Mouse (Mus musculus): ENCODE measurements around the gene Usp54. TPM values are rescaled to one million over a fixed set of nuclear protein-coding genes. Genes with fewer than 3 reads are reported as not detected.

The Usp54 gene
- polyA plus RNA-seq, 1 experiment from 2014 or later = 12.9 TPM

DNA sequence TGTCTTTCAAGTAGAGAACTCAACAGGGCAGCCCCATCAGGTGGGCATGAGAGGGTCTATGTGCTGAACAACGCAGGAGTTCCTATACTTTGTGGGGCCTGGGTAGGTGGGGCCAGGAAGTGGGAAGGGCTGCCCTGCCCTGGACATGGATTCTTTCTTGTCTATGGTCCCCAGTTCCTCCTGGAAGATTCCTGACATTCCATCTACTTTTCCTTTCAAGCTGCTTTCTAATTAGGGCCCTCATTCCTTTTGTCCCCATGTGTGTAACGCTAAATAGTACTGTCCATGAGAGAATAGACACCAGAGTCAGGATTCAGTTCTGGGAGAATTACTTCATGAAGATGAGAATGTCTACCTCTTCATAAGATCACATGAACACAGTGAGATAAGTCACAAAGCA lies 22.7 kb upstream of the Usp54 start:
- Histone ChIP-seq H3K27me3 (replicated peaks) (peaks cover 28% of the 10 kb centered on the region), H3K4me2 (replicated peaks) (no peak overlapping the region), H3K9me3 (no peaks in the 10 kb centered on the region), H3K27ac (no peak overlapping the region), H3K4me3 (no peak overlapping the region), H3K4me1 (peaks cover 19% of the 10 kb centered on the region), H3K36me3 (no peaks in the 10 kb centered on the region), H3K9ac (no peak overlapping the region)
- 75% methylated on average over 2 of the region's 2 CpGs for WGBS
- no peak for ATAC-seq (ENCODE audit: low FRiP score, low read depth)

DNA sequence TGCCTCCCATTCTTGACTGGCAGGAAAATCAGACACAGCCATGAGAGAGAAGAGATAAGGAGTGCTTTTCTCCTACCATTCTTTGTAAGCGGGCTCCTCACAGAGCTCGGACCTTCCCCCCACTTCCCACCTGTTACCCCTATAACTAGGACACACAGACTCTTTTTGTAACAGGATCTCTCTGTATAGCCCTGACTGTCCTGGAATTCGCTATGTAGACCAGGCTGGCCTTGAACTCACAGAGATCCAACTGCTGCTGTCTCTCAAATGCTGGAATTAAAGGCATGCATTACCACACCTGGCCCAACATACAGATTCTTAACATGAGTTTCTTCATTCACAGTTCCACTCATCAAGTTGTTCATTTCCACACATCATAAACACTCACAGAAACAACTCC lies 21.9 kb upstream of the Usp54 start:
- WGBS = 92% methylated on average over 3 of the region's 3 CpGs
- H3K9ac ChIP-seq = no peak overlapping the region

DNA sequence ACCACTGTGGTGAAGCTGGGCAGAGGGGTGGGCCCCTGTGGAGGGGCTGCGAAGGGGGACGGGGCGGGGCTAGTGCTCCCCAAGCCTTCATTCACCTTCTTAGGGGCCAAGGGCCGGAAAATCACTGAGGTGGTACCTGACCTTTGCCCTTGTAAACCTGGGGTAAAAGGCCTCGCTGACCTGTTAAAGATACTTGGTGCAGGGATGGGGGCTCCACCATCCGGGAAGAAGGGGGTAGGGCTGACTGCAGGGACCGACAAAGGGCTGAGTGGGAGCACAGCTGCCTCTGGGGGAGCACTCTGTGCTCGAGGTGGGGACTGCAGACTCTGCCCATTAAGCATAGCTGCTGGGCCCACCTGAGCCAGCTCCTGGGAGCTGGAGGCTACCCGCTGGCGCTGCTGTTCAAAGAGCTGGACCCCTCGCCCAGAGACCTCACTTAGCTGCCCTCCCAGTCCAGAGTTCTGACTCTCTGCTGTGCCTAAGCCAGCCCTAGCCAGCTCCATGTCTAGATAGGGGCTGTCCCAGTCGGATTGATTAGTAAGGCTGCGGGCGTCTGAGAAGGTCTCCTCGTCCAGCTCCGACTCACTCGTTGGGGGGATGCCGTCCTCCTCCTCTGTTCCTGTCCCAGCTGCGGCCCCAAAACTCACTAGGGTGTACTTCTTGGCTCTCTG lies 20.9 kb upstream of the Usp54 start:
- H3K4me1 ChIP-seq = peaks cover 19% of the 10 kb centered on the region
- H3K4me2 ChIP-seq (replicated peaks) = peak overlapping the region; percentile 88
- H3K4me3 ChIP-seq = peak overlapping the region; percentile 46
- peak overlapping the region; percentile 65 for H3K9ac ChIP-seq
- 9% methylated on average over 19 of the region's 19 CpGs for WGBS
- no peaks in the 10 kb centered on the region for H3K9me3 ChIP-seq
- H3K27ac ChIP-seq = peak overlapping the region; percentile 22
- peak; percentile 62 for ATAC-seq (ENCODE audit: low FRiP score, low read depth)
- H3K27me3 ChIP-seq (replicated peaks) = peaks cover 17% of the 10 kb centered on the region
- no peaks in the 10 kb centered on the region for H3K36me3 ChIP-seq

More for the DNA sequence above, 21.9 kb upstream of the Usp54 start:
- no peaks in the 10 kb centered on the region for H3K36me3 ChIP-seq
- H3K27ac ChIP-seq = no peak overlapping the region
- peaks cover 19% of the 10 kb centered on the region for H3K27me3 ChIP-seq (replicated peaks)
- no peak overlapping the region for H3K4me3 ChIP-seq
- peaks cover 19% of the 10 kb centered on the region for H3K4me1 ChIP-seq
- H3K9me3 ChIP-seq = no peaks in the 10 kb centered on the region
- no peak for ATAC-seq (ENCODE audit: low FRiP score, low read depth)
- no peak overlapping the region for H3K4me2 ChIP-seq (replicated peaks)

DNA sequence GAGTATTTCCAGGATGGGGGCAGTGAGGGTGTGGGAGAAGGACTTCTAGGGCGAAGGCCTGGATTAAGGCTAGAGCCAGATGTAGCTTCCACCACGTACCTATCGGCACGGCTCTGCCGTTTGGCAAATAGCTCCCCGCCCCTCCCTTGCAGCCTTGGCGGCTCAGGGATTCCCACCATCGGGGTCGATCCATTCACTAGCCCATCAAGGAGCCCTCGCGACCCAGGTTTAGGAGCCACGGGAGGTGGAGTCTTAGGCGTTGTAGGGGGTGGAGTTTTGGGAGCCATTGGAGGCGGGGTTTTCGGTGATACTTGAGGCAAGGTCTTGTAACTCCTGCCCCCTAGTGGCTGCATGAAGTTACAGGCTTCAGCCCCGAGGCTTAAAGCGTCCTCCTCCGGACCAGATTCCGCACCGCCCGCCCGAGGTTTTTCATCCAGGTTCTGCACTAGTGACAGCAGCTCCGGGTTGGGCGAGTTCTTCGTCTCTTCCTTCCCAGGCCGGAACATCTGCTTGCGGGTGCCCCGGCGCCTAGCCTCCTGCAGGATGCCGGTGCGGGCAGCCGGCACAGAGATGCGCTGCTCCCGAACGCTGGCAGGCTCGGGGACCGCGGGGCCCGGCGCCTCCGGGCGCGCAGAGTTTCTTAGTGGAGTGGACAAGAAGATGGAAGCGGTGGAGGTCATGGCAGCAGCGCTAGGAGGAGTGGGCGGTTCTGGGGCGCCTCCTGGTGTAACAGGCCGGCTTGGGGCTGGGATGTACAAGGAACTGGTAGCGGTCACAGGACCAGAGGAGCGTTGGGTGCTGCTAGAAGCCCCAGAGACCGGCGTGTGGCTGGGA lies 20.2 kb upstream of the Usp54 start:
- Histone ChIP-seq H3K4me3 (peak overlapping the region; percentile 46), H3K9me3 (no peaks in the 10 kb centered on the region), H3K4me1 (peaks cover 19% of the 10 kb centered on the region), H3K4me2 (replicated peaks) (peak overlapping the region; percentile 88), H3K9ac (peak overlapping the region; percentile 65), H3K36me3 (no peaks in the 10 kb centered on the region), H3K27ac (peak overlapping the region; percentile 22), H3K27me3 (replicated peaks) (peaks cover 15% of the 10 kb centered on the region)
- peak; percentile 84 for ATAC-seq (ENCODE audit: low FRiP score, low read depth)
- WGBS = 1% methylated on average over 52 of the region's 52 CpGs

DNA sequence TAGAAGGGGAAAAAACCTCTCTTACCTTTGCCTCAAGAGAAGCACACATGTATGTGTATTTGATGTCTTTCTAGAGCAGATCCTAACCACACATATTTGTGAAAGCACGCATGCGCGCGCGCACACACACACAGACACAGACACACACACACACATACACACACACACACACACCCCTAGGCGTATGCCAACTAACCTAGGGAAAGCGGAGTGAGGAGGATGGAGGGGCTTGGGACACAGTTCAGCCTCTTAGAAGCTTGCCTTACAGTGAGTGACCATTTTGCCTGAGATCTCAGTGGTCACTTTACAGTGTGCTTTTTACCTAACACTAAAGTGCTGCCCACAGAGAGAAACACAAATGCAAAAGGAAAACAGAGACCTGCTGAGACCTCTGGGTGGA lies 18.8 kb upstream of the Usp54 start:
- H3K9me3 ChIP-seq = no peaks in the 10 kb centered on the region
- WGBS = 94% methylated on average over 7 of the region's 7 CpGs
- no peak for ATAC-seq (ENCODE audit: low FRiP score, low read depth)

DNA sequence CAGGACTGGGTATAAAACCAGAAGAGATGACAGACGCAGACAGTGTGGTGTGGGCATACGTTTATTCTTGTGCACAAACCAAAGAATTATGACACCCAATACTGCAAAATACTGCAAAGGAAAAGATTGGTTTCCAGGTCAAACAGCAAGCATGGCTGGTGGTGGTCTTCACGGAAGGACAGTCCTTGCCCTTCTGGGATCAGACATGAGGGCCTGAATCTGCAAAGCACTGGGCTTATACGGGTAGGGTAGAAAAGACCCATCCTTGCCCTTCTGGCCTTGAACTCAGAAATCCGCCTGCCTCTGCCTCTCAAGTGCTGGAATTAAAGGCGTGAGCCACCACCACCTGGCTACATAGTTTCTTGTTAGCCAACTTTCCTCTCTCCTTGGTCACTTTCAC lies 18.0 kb upstream of the Usp54 start:
- H3K27ac ChIP-seq = no peak overlapping the region
- peaks cover 14% of the 10 kb centered on the region for H3K4me1 ChIP-seq
- no peak overlapping the region for H3K4me2 ChIP-seq (replicated peaks)
- 90% methylated on average over 6 of the region's 6 CpGs for WGBS
- H3K36me3 ChIP-seq = no peaks in the 10 kb centered on the region
- no peak overlapping the region for H3K9ac ChIP-seq
- peaks cover 11% of the 10 kb centered on the region for H3K27me3 ChIP-seq (replicated peaks)
- no peak for ATAC-seq (ENCODE audit: low FRiP score, low read depth)
- no peaks in the 10 kb centered on the region for H3K9me3 ChIP-seq
- no peak overlapping the region for H3K4me3 ChIP-seq

More for the DNA sequence above, 18.8 kb upstream of the Usp54 start:
- Histone ChIP-seq H3K36me3 (no peaks in the 10 kb centered on the region), H3K9ac (no peak overlapping the region), H3K27me3 (replicated peaks) (peaks cover 11% of the 10 kb centered on the region), H3K27ac (no peak overlapping the region), H3K4me2 (replicated peaks) (no peak overlapping the region), H3K4me3 (no peak overlapping the region), H3K4me1 (peaks cover 19% of the 10 kb centered on the region)

DNA sequence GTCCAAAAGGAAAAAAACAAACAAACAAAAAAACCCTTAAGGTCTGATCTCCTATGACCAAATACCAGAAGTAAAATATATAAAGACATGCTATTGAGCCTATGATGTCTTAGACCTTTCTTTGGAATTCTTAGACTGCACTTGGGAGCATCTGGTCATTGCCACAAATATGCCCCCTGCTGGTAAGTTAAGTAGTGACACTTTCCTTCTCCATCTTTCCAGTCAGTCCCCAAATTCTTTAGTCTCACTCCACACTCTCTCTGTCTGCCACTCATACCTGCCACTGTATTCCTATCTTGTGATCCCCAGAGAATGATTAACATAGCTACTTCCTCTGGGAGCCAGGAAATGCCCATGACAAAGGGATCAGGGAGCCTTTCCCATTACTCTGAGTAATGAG lies 17.5 kb upstream of the Usp54 start:
- no peaks in the 10 kb centered on the region for H3K9me3 ChIP-seq
- no peak for ATAC-seq (ENCODE audit: low FRiP score, low read depth)

DNA sequence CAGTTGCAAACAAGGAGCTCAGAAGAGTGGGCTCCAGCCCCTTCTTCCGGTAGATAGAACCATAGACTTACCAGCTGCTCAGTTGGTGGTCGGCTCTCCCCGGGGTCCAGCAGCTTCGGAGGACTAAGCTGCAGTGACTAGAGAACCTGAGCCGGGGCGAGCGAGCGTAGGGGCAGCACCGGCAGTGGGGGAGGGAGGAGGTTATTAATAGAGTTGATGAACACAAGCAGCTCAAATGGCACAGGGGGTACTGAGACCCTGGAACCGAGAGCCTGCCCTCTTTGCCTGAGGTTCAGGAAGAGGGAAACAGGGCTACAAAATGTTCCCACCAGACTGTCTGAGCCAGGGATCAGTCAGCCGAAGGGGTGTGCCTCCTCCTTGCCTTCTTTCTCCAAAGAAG lies 15.5 kb upstream of the Usp54 start, which contains the start of gene Myoz1:
Gene Myoz1 (minus strand): TSS at position 180 of the 400 bp plus-strand sequence.
- no peak within 1 kb of the TSS for H3K4me3 ChIP-seq
- 51% methylated on average over 11 of the region's 11 CpGs for WGBS
- H3K9me3 ChIP-seq = no peaks in the 10 kb centered on the region
- no peak within 1 kb of the TSS for H3K9ac ChIP-seq
- H3K27ac ChIP-seq = no peak within 1 kb of the TSS
- no peaks in the 10 kb centered on the region for H3K36me3 ChIP-seq
- peaks cover 4% of the 10 kb centered on the region for H3K4me1 ChIP-seq
- no peak for ATAC-seq (ENCODE audit: low FRiP score, low read depth)
- H3K4me2 ChIP-seq (replicated peaks) = no peak within 1 kb of the TSS
- H3K27me3 ChIP-seq (replicated peaks) = no peaks in the 10 kb centered on the region

More for the DNA sequence above, 17.5 kb upstream of the Usp54 start:
- Histone ChIP-seq H3K9ac (no peak overlapping the region), H3K4me2 (replicated peaks) (no peak overlapping the region), H3K4me1 (peaks cover 14% of the 10 kb centered on the region), H3K4me3 (no peak overlapping the region), H3K27ac (no peak overlapping the region), H3K27me3 (replicated peaks) (peaks cover 10% of the 10 kb centered on the region), H3K36me3 (no peaks in the 10 kb centered on the region)

DNA sequence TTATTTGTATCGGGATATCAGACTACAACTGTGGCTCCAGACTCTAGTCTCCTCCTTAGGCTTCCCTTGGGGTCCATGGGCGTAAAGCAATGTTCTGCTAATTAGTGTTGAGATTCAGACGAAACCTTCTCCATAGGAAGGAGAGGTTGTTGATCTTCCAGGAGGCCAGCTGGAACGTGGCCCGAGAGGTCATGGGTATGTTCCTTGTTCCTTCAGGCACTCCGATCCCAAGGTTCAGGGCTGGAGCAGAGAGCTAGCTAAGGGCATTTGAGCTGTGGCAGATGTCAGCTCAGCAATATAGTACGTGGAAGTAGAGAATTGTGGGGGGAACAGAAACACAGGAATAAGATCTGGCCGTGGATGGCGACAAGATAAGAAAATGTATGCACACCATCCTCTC lies 14.9 kb upstream of the Usp54 start:
- Histone ChIP-seq H3K4me1 (peaks cover 2% of the 10 kb centered on the region; the same call in 1 of the 2 replicates), H3K9me3 (no peaks in the 10 kb centered on the region), H3K4me3 (no peak overlapping the region), H3K27me3 (replicated peaks) (no peaks in the 10 kb centered on the region), H3K27ac (no peak overlapping the region), H3K4me2 (replicated peaks) (no peak overlapping the region), H3K9ac (no peak overlapping the region), H3K36me3 (no peaks in the 10 kb centered on the region)
- 80% methylated on average over 9 of the region's 9 CpGs for WGBS
- ATAC-seq (ENCODE audit: low FRiP score, low read depth) = no peak

DNA sequence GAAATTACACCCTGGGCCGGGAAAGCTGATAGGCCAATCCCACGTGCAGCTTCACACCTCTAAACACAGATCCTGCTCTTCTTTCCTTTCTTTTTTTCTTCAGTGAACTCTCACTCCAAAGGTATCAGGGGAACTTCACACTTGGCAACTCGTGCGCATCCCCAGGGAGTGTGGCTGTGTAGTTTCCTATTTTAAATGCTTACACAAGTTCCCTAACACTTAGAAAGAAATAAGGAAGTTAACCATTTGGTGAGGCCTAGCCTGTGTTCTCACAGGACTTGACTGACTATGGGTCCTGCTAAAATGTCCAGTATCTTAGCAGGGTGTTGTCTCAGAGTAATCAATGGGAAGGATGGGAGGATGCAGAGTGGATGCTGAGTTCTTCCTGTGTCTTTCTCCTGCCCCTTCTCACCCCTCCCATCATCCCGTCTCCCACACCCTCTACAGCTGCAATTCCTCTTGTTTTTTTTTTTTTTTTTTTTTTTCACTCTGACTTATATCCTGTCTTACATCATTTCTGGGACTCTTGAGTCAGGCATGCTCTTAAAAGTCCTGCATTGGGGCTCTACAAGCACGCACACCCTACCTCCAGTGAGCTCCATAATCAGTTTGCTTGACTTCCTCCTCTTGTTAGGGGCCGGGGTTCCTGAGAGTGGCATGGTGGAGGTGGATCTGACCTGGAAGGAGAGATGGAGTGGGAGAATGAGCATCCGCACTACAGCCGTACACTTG lies 14.0 kb upstream of the Usp54 start:
- H3K27me3 ChIP-seq (replicated peaks) = no peaks in the 10 kb centered on the region
- H3K9me3 ChIP-seq = no peaks in the 10 kb centered on the region
- WGBS = 78% methylated on average over 9 of the region's 9 CpGs

DNA sequence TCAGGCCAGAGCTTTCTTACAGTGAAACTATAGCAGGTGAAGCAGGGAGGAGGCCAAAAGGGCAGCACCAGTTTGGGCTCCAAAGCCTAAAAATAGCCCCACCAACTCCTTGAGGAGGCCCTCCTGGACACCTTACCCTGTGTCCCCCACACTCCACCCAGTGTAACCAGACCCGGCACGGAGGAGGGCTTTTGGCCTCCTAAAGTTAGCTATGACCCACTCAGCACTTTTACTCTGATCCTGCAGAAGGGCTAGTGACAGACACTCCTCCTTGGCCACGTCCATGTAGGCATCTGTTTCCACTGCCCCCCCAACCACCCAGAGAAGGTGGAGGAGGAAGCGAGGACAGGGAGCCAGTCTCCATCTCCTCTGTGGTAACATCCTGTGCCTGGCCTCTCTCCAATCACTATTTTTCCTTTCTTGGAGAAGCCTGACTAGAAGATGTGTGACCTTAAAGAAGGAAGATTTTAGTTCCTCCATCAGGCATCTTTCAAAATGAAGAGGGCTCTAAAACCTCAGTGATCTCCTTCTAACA lies 10.9 kb upstream of the Usp54 start:
- no peaks in the 10 kb centered on the region for H3K27me3 ChIP-seq (replicated peaks)
- H3K4me2 ChIP-seq (replicated peaks) = no peak overlapping the region
- H3K9ac ChIP-seq = no peak overlapping the region
- H3K4me3 ChIP-seq = no peak overlapping the region
- H3K4me1 ChIP-seq = no peaks in the 10 kb centered on the region
- H3K9me3 ChIP-seq = no peaks in the 10 kb centered on the region
- no peaks in the 10 kb centered on the region for H3K36me3 ChIP-seq
- ATAC-seq (ENCODE audit: low FRiP score, low read depth) = no peak
- H3K27ac ChIP-seq = no peak overlapping the region
- 67% methylated on average over 4 of the region's 4 CpGs for WGBS

More for the DNA sequence above, 14.0 kb upstream of the Usp54 start:
- H3K27ac ChIP-seq = no peak overlapping the region
- no peak for ATAC-seq (ENCODE audit: low FRiP score, low read depth)
- no peak overlapping the region for H3K9ac ChIP-seq
- H3K4me3 ChIP-seq = no peak overlapping the region
- no peaks in the 10 kb centered on the region for H3K4me1 ChIP-seq
- no peaks in the 10 kb centered on the region for H3K36me3 ChIP-seq
- H3K4me2 ChIP-seq (replicated peaks) = no peak overlapping the region

DNA sequence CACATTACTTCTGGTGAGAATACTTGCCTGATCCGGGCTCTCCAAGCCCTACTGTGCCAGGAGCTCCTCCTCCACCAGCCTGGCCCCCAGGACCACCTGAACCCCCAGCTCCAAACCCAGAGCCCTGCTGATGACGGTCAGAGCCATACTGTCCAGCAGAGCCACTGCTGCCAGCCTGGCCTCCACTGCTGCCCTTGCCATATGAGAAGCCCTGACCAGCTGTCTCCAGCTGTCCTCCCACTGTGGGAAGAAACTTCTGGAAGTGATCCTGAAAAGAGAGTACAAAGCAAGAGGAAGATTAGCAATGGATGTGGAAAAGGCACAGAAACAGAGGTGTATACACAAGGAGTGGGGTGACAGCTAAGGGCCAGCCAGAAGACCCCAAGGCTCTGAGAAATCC lies 10.1 kb upstream of the Usp54 start:
- no peaks in the 10 kb centered on the region for H3K36me3 ChIP-seq
- H3K9me3 ChIP-seq = no peaks in the 10 kb centered on the region
- WGBS = 72% methylated on average over 2 of the region's 2 CpGs
- H3K4me2 ChIP-seq (replicated peaks) = no peak overlapping the region
- no peaks in the 10 kb centered on the region for H3K4me1 ChIP-seq
- no peaks in the 10 kb centered on the region for H3K27me3 ChIP-seq (replicated peaks)
- no peak overlapping the region for H3K9ac ChIP-seq
- no peak for ATAC-seq (ENCODE audit: low FRiP score, low read depth)
- H3K27ac ChIP-seq = no peak overlapping the region
- no peak overlapping the region for H3K4me3 ChIP-seq

Measured in neural tube, embryonic 12.5 days (tissue).